ENCODE assay signal across 19 mouse cellular contexts in the genomic region with DNA sequence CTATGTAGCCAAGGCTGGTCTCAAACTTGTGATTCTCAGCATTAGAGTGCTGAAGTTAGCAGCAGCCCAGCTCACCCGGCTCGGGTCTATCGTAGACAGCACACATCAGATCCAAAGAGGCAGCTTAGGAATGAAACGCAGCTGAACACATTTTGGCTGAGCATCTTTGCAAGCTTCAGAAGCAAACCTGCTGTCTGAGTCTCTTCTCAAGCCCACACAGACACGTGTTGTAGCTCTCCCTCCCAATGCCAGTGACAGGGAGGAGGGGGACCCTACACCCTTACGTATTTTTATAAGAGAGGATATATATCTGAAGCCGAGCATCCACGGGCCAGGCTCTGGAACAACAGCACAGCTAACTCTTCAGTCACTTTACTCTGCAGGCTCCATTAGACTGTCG. TPM values are rescaled to one million over a fixed set of nuclear protein-coding genes. Genes with fewer than 3 reads are reported as not detected.
"Had no signal": no experiment of that assay in that cellular context is flagged by ENCODE, and none has a peak within 500 bp of the region (broad histone marks: within the 10 kb centered on the region; RNA-seq: fewer than 3 reads in every experiment).

No protein-coding gene starts in this region.

- H3K27ac ChIP-seq: hindbrain, embryonic 13.5 days; limb, embryonic 13.5 days; midbrain, embryonic 13.5 days; stomach, embryonic 15.5 days had no signal

- H3K27me3 ChIP-seq: hindbrain, embryonic 13.5 days; intestine, embryonic 15.5 days; limb, embryonic 13.5 days; midbrain, embryonic 13.5 days; stomach, embryonic 15.5 days had no signal

- H3K9ac ChIP-seq: hindbrain, embryonic 13.5 days; intestine, embryonic 15.5 days; limb, embryonic 13.5 days; liver, embryonic 14.5 days; midbrain, embryonic 13.5 days; stomach, embryonic 15.5 days had no signal

- DNase-seq: kidney, adult 9 months; kidney, postnatal 4 days; left cerebral cortex, postnatal 4 days; lung, adult 18-20 months; lung, postnatal 36 days; thymus, postnatal 36 days had no signal

- H3K4me1 ChIP-seq: hindbrain, embryonic 13.5 days; limb, embryonic 13.5 days; midbrain, embryonic 13.5 days; stomach, embryonic 15.5 days had no signal

- H3K9me3 ChIP-seq: hindbrain, embryonic 13.5 days; intestine, embryonic 15.5 days; limb, embryonic 13.5 days; midbrain, embryonic 13.5 days; stomach, embryonic 15.5 days had no signal

- ATAC-seq: midbrain, embryonic 13.5 days had no signal

- H3K4me2 ChIP-seq: hindbrain, embryonic 13.5 days; limb, embryonic 13.5 days; midbrain, embryonic 13.5 days; stomach, embryonic 15.5 days had no signal

- H3K4me3 ChIP-seq: hindbrain, embryonic 13.5 days; intestine, embryonic 15.5 days; limb, embryonic 13.5 days; midbrain, embryonic 13.5 days; stomach, embryonic 15.5 days had no signal

RNA-seq across cellular contexts. Expression of a gene that starts 27.8 kb away (rescaled TPM):
- total RNA-seq: liver, adult 2 months had no signal

RNA-seq across cellular contexts. Expression of a gene that starts 28.3 kb away (rescaled TPM):
- total RNA-seq: layer of hippocampus, postnatal 14 days; left cerebral cortex, postnatal 4 days; liver, adult 2 months; megakaryocyte progenitor cell, adult 5-6 weeks had no signal
- polyA plus RNA-seq: intestine, embryonic 15.5 days; limb, embryonic 13.5 days; liver, adult 2 months; liver, embryonic 14.5 days; lung, embryonic 16.5 days; spleen, adult 2 months; stomach, embryonic 15.5 days; thymus, postnatal 0 days had no signal

RNA-seq across cellular contexts. Expression of a gene that starts 36.5 kb away (rescaled TPM):
- total RNA-seq: layer of hippocampus, postnatal 14 days; left cerebral cortex, postnatal 4 days; liver, adult 2 months; megakaryocyte progenitor cell, adult 5-6 weeks had no signal
- polyA plus RNA-seq: intestine, embryonic 15.5 days; liver, adult 2 months; liver, embryonic 14.5 days; lung, embryonic 16.5 days; neural tube, embryonic 14.5 days; spleen, adult 2 months; stomach, embryonic 15.5 days; thymus, postnatal 0 days had no signal
